28 mouse cellular contexts compared by ENCODE assay signal in genomic region chr13:54560608-54561007, GRCm38 (mm10). TPM values are rescaled to one million over a fixed set of nuclear protein-coding genes. Genes with fewer than 3 reads are reported as not detected.
DNase-seq lines count a peak whose midpoint lies in the region; TF ChIP-seq lines count a peak whose summit lies in the region.
"Had no signal": no experiment of that assay in that cellular context is flagged by ENCODE, and none has a peak within 500 bp of the region (broad histone marks: within the 10 kb centered on the region; RNA-seq: fewer than 3 reads in every experiment).

No protein-coding gene starts in this region.

- WGBS in kidney, adult 2 months = 76% methylated on average over 7 of the region's 7 CpGs

- peak; percentile 15 for DNase-seq in cerebellum, adult 9-10 months
- DNase-seq in cerebellum, adult 18-20 months = no peak
- DNase-seq in kidney, adult 2 months = no peak
- DNase-seq in kidney, postnatal 25 days = no peak
- DNase-seq in layer of hippocampus, adult 2 months (ENCODE audit: low spot score in 2 of 2) = no peak
- no peak for DNase-seq in layer of hippocampus, postnatal 25 days (ENCODE audit: extremely low spot score in 1 of 2, low spot score in 1 of 2)
- DNase-seq in right cerebral cortex, adult 18-20 months = peak; percentile 65
- DNase-seq in right cerebral cortex, postnatal 10 days (ENCODE audit: low spot score in 2 of 2) = no peak
- DNase-seq: adrenal gland, adult 8-10 months; adrenal gland, postnatal 25 days; cerebellum, adult 2 months; cerebellum, postnatal 10 days; cerebellum, postnatal 36 days; embryo, embryonic 11 days; gastrocnemius, postnatal 10 days; gastrocnemius, postnatal 36 days; heart, adult 2 months; heart, postnatal 14 days; heart, postnatal 4 days had no signal

- H3K4me3 ChIP-seq in kidney, adult 2 months (ENCODE audit: insufficient read depth, low read depth, low read length) = no peak overlapping the region
- H3K4me3 ChIP-seq in layer of hippocampus, adult 2 months = no peak overlapping the region
- H3K4me3 ChIP-seq: embryonic facial prominence, embryonic 10.5 days; embryonic facial prominence, embryonic 13.5 days; erythroblast, embryonic 14.5 days; forebrain, embryonic 12.5 days; forebrain, embryonic 15.5 days; heart, adult 2 months; heart, embryonic 10.5 days; heart, embryonic 13.5 days; hindbrain, embryonic 12.5 days; hindbrain, embryonic 15.5 days had no signal

- peaks cover 23% of the 10 kb centered on the region for H3K36me3 ChIP-seq in kidney, adult 2 months (ENCODE audit: control insufficient read depth, insufficient read depth, low read length)

- TF ChIP-seq CTCF in kidney, adult 2 months (conservative IDR thresholded peaks at IDR 0.05; ENCODE audit: insufficient read depth, insufficient read length, low read depth, low read length) = no peak
- no peak for TF ChIP-seq CTCF in layer of hippocampus, adult 2 months (conservative IDR thresholded peaks at IDR 0.05)

- no peaks in the 10 kb centered on the region for H3K27me3 ChIP-seq in kidney, adult 2 months (replicated peaks; ENCODE audit: control insufficient read depth, insufficient read depth, low read length)
- H3K27me3 ChIP-seq: embryonic facial prominence, embryonic 13.5 days; forebrain, embryonic 12.5 days; forebrain, embryonic 15.5 days; heart, embryonic 13.5 days; hindbrain, embryonic 12.5 days; hindbrain, embryonic 15.5 days had no signal

- peak overlapping the region; percentile 72 for H3K27ac ChIP-seq in kidney, adult 2 months (ENCODE audit: insufficient read depth, low read depth, low read length)
- peak overlapping the region; percentile 14; the same call in 1 of the 2 replicates for H3K27ac ChIP-seq in layer of hippocampus, adult 2 months
- H3K27ac ChIP-seq: embryonic facial prominence, embryonic 10.5 days; embryonic facial prominence, embryonic 13.5 days; forebrain, embryonic 12.5 days; forebrain, embryonic 15.5 days; heart, adult 2 months; heart, embryonic 10.5 days; heart, embryonic 13.5 days; hindbrain, embryonic 12.5 days; hindbrain, embryonic 15.5 days had no signal

- H3K4me1 ChIP-seq in kidney, adult 2 months (ENCODE audit: control insufficient read depth, insufficient read depth, low read length) = peaks cover 41% of the 10 kb centered on the region

- TF ChIP-seq POLR2A in kidney, adult 2 months (IDR thresholded peaks at IDR 0.05; ENCODE audit: low read depth, low read length) = no peak

RNA-seq across cellular contexts. Expression of gene 4833439L19Rik, which starts 4.6 kb away (rescaled TPM):
- 701 and 716 TPM in 2 replicates for polyA plus RNA-seq in kidney, adult 2 months (2012; rRNA removed)
- 100 to 1,000 TPM; 152 to 159 TPM for total RNA-seq in layer of hippocampus, adult 2 months (2021)
- 100 to 1,000 TPM; 151 to 172 TPM for total RNA-seq in layer of hippocampus, postnatal 25 days (2021)

RNA-seq across cellular contexts. Expression of gene Arl10, which starts 14.2 kb away (rescaled TPM):
- 20.1 and 23.3 TPM in 2 replicates for polyA plus RNA-seq in kidney, adult 2 months (2012; rRNA removed)
- 10 to 100 TPM; 30.5 to 34.0 TPM for total RNA-seq in layer of hippocampus, adult 2 months (2021)
- total RNA-seq in layer of hippocampus, postnatal 25 days (2021) = 10 to 100 TPM; 33.3 to 33.7 TPM
- polyA plus RNA-seq: erythroblast, embryonic 14.5 days had no signal

RNA-seq across cellular contexts. Expression of gene Nop16, which starts 29.3 kb away (rescaled TPM):
- 13.7 and 19.0 TPM in 2 replicates for polyA plus RNA-seq in kidney, adult 2 months (2012; rRNA removed)
- 10 to 100 TPM; 24.8 to 28.1 TPM for total RNA-seq in layer of hippocampus, adult 2 months (2021)
- total RNA-seq in layer of hippocampus, postnatal 25 days (2021) = 10 to 100 TPM; 25.7 to 27.5 TPM

RNA-seq across cellular contexts. Expression of gene Higd2a, which starts 29.4 kb away (rescaled TPM):
- polyA plus RNA-seq in kidney, adult 2 months (2012; rRNA removed) = 365 and 419 TPM in 2 replicates
- 100 to 1,000 TPM; 163 to 167 TPM for total RNA-seq in layer of hippocampus, adult 2 months (2021)
- total RNA-seq in layer of hippocampus, postnatal 25 days (2021) = 100 to 1,000 TPM; 183 to 199 TPM

RNA-seq across cellular contexts. Expression of gene Cltb, which starts 50.5 kb away (rescaled TPM):
- polyA plus RNA-seq in kidney, adult 2 months (2012; rRNA removed) = 102 and 119 TPM in 2 replicates
- 100 to 1,000 TPM; 252 to 268 TPM for total RNA-seq in layer of hippocampus, adult 2 months (2021)
- 100 to 1,000 TPM; 269 to 294 TPM for total RNA-seq in layer of hippocampus, postnatal 25 days (2021)

Comparison
In these comparisons a context has a peak if more than half of its experiments do, and no peak if none do; other contexts are left out.
1. DNase-seq: peak in cerebellum, adult 9-10 months (single experiment) and right cerebral cortex, adult 18-20 months (single experiment); none in cerebellum, adult 18-20 months (0 of 2), kidney, adult 2 months (single experiment), kidney, postnatal 25 days (0 of 2), layer of hippocampus, adult 2 months (0 of 2), layer of hippocampus, postnatal 25 days (0 of 2) and right cerebral cortex, postnatal 10 days (0 of 2).